Mouse (Mus musculus): ENCODE results near the gene Gtpbp4. TPM values are rescaled to one million over a fixed set of nuclear protein-coding genes. Genes with fewer than 3 reads are reported as not detected.
"Not testable (repeated sequence)": the region's sequence is repeated elsewhere in the genome, so short reads cannot be mapped to it uniquely, and the experiment has no call there.

Gtpbp4 gene
- polyA plus RNA-seq, 1 experiment from 2014 or later: 77.2 TPM

- 75% methylated on average over 8 of the region's 8 CpGs for WGBS
Measured at GRCm38 (mm10) chr13:8967742-8968141, 28.1 kb downstream of the Gtpbp4 start.

GRCm38 (mm10) chr13:8965224-8965623 lies 30.7 kb downstream of the Gtpbp4 start:
- Histone ChIP-seq H3K36me3 (peaks cover 17% of the 10 kb centered on the region), H3K27ac (replicated peaks) (no peak overlapping the region), H3K4me1 (no peaks in the 10 kb centered on the region), H3K4me2 (replicated peaks) (no peak overlapping the region), H3K9ac (no peak overlapping the region), H3K4me3 (replicated peaks) (no peak overlapping the region), H3K9me3 (replicated peaks) (no peaks in the 10 kb centered on the region), H3K27me3 (no peaks in the 10 kb centered on the region)
- 94% methylated on average over 5 of the region's 5 CpGs for WGBS
- ATAC-seq (ENCODE audit: insufficient number of reproducible peaks, low FRiP score, low TSS enrichment, low read depth): no peak

More at GRCm38 (mm10) chr13:8967742-8968141, 28.1 kb downstream of the Gtpbp4 start:
- Histone ChIP-seq H3K36me3 (peaks cover 31% of the 10 kb centered on the region), H3K4me1 (no peaks in the 10 kb centered on the region), H3K4me3 (replicated peaks) (no peak overlapping the region), H3K9ac (no peak overlapping the region), H3K4me2 (replicated peaks) (no peak overlapping the region), H3K27me3 (no peaks in the 10 kb centered on the region), H3K9me3 (replicated peaks) (no peaks in the 10 kb centered on the region), H3K27ac (replicated peaks) (no peak overlapping the region)
- no peak for ATAC-seq (ENCODE audit: insufficient number of reproducible peaks, low FRiP score, low TSS enrichment, low read depth)

GRCm38 (mm10) chr13:8962266-8962665 lies 33.6 kb downstream of the Gtpbp4 start:
- WGBS: 29% methylated on average over 5 of the region's 5 CpGs
- H3K27me3 ChIP-seq; H3K9me3 ChIP-seq (replicated peaks); H3K4me2 ChIP-seq (replicated peaks); H3K4me1 ChIP-seq; H3K4me3 ChIP-seq (replicated peaks); H3K27ac ChIP-seq (replicated peaks); ATAC-seq (ENCODE audit: insufficient number of reproducible peaks, low FRiP score, low TSS enrichment, low read depth); H3K9ac ChIP-seq; H3K36me3 ChIP-seq: not testable (repeated sequence)

- ATAC-seq (ENCODE audit: insufficient number of reproducible peaks, low FRiP score, low TSS enrichment, low read depth): not testable (repeated sequence)
Measured at GRCm38 (mm10) chr13:8961128-8961888, 34.6 kb downstream of the Gtpbp4 start.

GRCm38 (mm10) chr13:8959554-8959953 lies 36.3 kb downstream of the Gtpbp4 start:
- 76% methylated on average over 5 of the region's 6 CpGs for WGBS
- H3K27ac ChIP-seq (replicated peaks); ATAC-seq (ENCODE audit: insufficient number of reproducible peaks, low FRiP score, low TSS enrichment, low read depth); H3K4me3 ChIP-seq (replicated peaks); H3K9me3 ChIP-seq (replicated peaks); H3K4me1 ChIP-seq; H3K36me3 ChIP-seq; H3K9ac ChIP-seq; H3K27me3 ChIP-seq; H3K4me2 ChIP-seq (replicated peaks): not testable (repeated sequence)

More at GRCm38 (mm10) chr13:8961128-8961888, 34.6 kb downstream of the Gtpbp4 start:
- 56% methylated on average over 3 of the region's 3 CpGs for WGBS
- not testable (repeated sequence) for H3K9me3 ChIP-seq (replicated peaks); H3K4me3 ChIP-seq (replicated peaks); H3K4me1 ChIP-seq; H3K9ac ChIP-seq; H3K36me3 ChIP-seq; H3K27me3 ChIP-seq; H3K27ac ChIP-seq (replicated peaks); H3K4me2 ChIP-seq (replicated peaks)

- H3K4me3 ChIP-seq (replicated peaks); H3K9ac ChIP-seq; H3K4me2 ChIP-seq (replicated peaks); ATAC-seq (ENCODE audit: insufficient number of reproducible peaks, low FRiP score, low TSS enrichment, low read depth); H3K27ac ChIP-seq (replicated peaks); H3K36me3 ChIP-seq; H3K9me3 ChIP-seq (replicated peaks); H3K27me3 ChIP-seq; H3K4me1 ChIP-seq: not testable (repeated sequence)
- WGBS: 38% methylated on average over 1 of the region's 5 CpGs
Measured at GRCm38 (mm10) chr13:8959058-8959457, 36.8 kb downstream of the Gtpbp4 start.

- not testable (repeated sequence) for ATAC-seq (ENCODE audit: insufficient number of reproducible peaks, low FRiP score, low TSS enrichment, low read depth); H3K9ac ChIP-seq; H3K4me1 ChIP-seq; H3K27ac ChIP-seq (replicated peaks); H3K27me3 ChIP-seq; H3K36me3 ChIP-seq; H3K4me2 ChIP-seq (replicated peaks); H3K4me3 ChIP-seq (replicated peaks); H3K9me3 ChIP-seq (replicated peaks)
- no CpG with 5 or more reads among the region's 5 CpGs for WGBS
Measured at GRCm38 (mm10) chr13:8956873-8957272, 39.0 kb downstream of the Gtpbp4 start.

- H3K36me3 ChIP-seq; H3K4me1 ChIP-seq; H3K9ac ChIP-seq; H3K4me3 ChIP-seq (replicated peaks); H3K9me3 ChIP-seq (replicated peaks); H3K4me2 ChIP-seq (replicated peaks); ATAC-seq (ENCODE audit: insufficient number of reproducible peaks, low FRiP score, low TSS enrichment, low read depth); H3K27ac ChIP-seq (replicated peaks); H3K27me3 ChIP-seq: not testable (repeated sequence)
- 73% methylated on average over 2 of the region's 2 CpGs for WGBS
Measured at GRCm38 (mm10) chr13:8955127-8955526, 40.8 kb downstream of the Gtpbp4 start.

GRCm38 (mm10) chr13:8952563-8952962 lies 43.3 kb downstream of the Gtpbp4 start, which contains the start of gene Idi2:
Gene Idi2, plus strand, starts transcription at chr13:8952863.
- not testable (repeated sequence) for H3K27me3 ChIP-seq, H3K36me3 ChIP-seq, H3K9ac ChIP-seq

GRCm38 (mm10) chr13:8948131-8948530 lies 47.8 kb downstream of the Gtpbp4 start, which contains the start of gene Gm9745:
Gene Gm9745, minus strand, starts transcription at chr13:8948231.
- not testable (repeated sequence) for H3K36me3 ChIP-seq; H3K4me3 ChIP-seq (replicated peaks); H3K27me3 ChIP-seq; ATAC-seq (ENCODE audit: insufficient number of reproducible peaks, low FRiP score, low TSS enrichment, low read depth); H3K4me1 ChIP-seq; H3K9ac ChIP-seq; H3K4me2 ChIP-seq (replicated peaks); H3K9me3 ChIP-seq (replicated peaks); H3K27ac ChIP-seq (replicated peaks)

More at GRCm38 (mm10) chr13:8952563-8952962, 43.3 kb downstream of the Gtpbp4 start, which contains the start of gene Idi2:
- H3K9me3 ChIP-seq (replicated peaks); H3K27ac ChIP-seq (replicated peaks); H3K4me2 ChIP-seq (replicated peaks); H3K4me3 ChIP-seq (replicated peaks); ATAC-seq (ENCODE audit: insufficient number of reproducible peaks, low FRiP score, low TSS enrichment, low read depth); H3K4me1 ChIP-seq: not testable (repeated sequence)

GRCm38 (mm10) chr13:8943828-8944227 lies 52.1 kb downstream of the Gtpbp4 start:
- not testable (repeated sequence) for H3K4me3 ChIP-seq (replicated peaks); H3K9ac ChIP-seq; ATAC-seq (ENCODE audit: insufficient number of reproducible peaks, low FRiP score, low TSS enrichment, low read depth); H3K27me3 ChIP-seq; H3K4me1 ChIP-seq; H3K9me3 ChIP-seq (replicated peaks); H3K36me3 ChIP-seq; H3K27ac ChIP-seq (replicated peaks); H3K4me2 ChIP-seq (replicated peaks)
- no CpG with 5 or more reads among the region's 5 CpGs for WGBS

- ATAC-seq (ENCODE audit: insufficient number of reproducible peaks, low FRiP score, low TSS enrichment, low read depth); H3K27ac ChIP-seq (replicated peaks); H3K4me3 ChIP-seq (replicated peaks); H3K9ac ChIP-seq; H3K4me1 ChIP-seq; H3K36me3 ChIP-seq; H3K4me2 ChIP-seq (replicated peaks); H3K9me3 ChIP-seq (replicated peaks); H3K27me3 ChIP-seq: not testable (repeated sequence)
- WGBS: 57% methylated on average over 1 of the region's 5 CpGs
Measured at GRCm38 (mm10) chr13:8941701-8942100, 54.2 kb downstream of the Gtpbp4 start.
